Mouse (Mus musculus): Measurements from ENCODE around the gene Adamts15.

DNA sequence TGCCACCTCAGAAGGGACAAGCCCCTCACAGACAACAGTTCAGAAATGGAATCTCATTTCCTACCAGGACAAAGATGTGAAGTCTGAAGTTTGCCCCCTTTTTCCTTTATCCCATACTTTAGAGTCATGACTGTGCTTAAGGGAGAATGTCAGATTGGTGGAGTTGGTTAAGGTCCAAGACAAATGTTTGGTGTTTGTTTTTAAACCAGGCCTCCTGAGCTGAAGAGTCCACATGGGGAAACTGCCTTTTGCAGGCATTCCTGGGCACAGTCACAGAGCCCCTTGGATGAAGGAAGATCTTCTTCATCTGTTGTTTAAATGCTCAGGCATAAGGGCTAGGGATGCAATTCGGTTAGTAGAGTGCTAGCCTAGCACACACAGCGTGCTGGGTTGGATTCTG, 66.4 kb downstream of the Adamts15 start:
- TF ChIP-seq POLR2A (IDR thresholded peaks at IDR 0.05; ENCODE audit: insufficient read depth, low read length): no peak
- TF ChIP-seq CTCF (IDR thresholded peaks at IDR 0.05; ENCODE audit: low read depth, low read length): no peak

All from ES-Bruce4 (cell line).